Mouse (Mus musculus) heart, adult 2 months (tissue): ENCODE results near the gene Dyx1c1. TPM values are rescaled to one million over a fixed set of nuclear protein-coding genes. Genes with fewer than 3 reads are reported as not detected.

Source experiments
- DNase-seq, 2 experiments: peaks; one replicate each; pipeline ENCODE4 v3.0.0; 2021
- H3K27ac ChIP-seq: fragments of 200-600 bp; 2 replicates; pipeline ENCODE4 v1.8.1; 2022
- H3K27me3 ChIP-seq: fragments of 200-500 bp; 2 replicates; pipeline ENCODE4 v1.6.1; 2012; ENCODE audit warnings: mild to moderate bottlenecking, low read length, inconsistent platforms, mixed read lengths; ENCODE audit not compliant: control insufficient read depth, insufficient read depth
- H3K36me3 ChIP-seq: fragments of 200-500 bp; 2 replicates; pipeline ENCODE4 v1.6.1; 2012; ENCODE audit warnings: low read length, inconsistent platforms; ENCODE audit not compliant: control insufficient read depth, insufficient read depth
- H3K4me1 ChIP-seq: fragments of 200-500 bp; 2 replicates; pipeline ENCODE4 v1.6.1; 2011; ENCODE audit warnings: low read length; ENCODE audit not compliant: control insufficient read depth, insufficient read depth
- H3K4me3 ChIP-seq: fragments of 200-600 bp; 2 replicates; pipeline ENCODE4 v1.8.1; 2022
- H3K79me2 ChIP-seq: fragments of 200-500 bp; replicated peaks from 2 replicates; pipeline ENCODE4 v1.6.1; 2012; ENCODE audit warnings: mild to moderate bottlenecking, inconsistent platforms, low read length, moderate library complexity, mixed read lengths; ENCODE audit not compliant: control insufficient read depth, insufficient read depth
- H3K9ac ChIP-seq: fragments of 200-500 bp; 2 replicates; pipeline ENCODE4 v1.6.1; 2012; ENCODE audit warnings: low read depth, mild to moderate bottlenecking, control low read depth, inconsistent platforms, low read length, mixed read lengths
- CTCF ChIP-seq: fragments of 200-600 bp; IDR thresholded peaks from 2 replicates; pipeline ENCODE4 v1.8.1; 2022; ENCODE audit warnings: antibody characterized with exemption, mild to moderate bottlenecking, moderate library complexity
- EP300 ChIP-seq: fragments of 200-500 bp; IDR thresholded peaks from 2 replicates; pipeline ENCODE4 v1.6.1; 2011; ENCODE audit warnings: low read depth, low read length, control low read depth; ENCODE audit not compliant: insufficient read depth
- POLR2A ChIP-seq: fragments of 200-500 bp; IDR thresholded peaks from 2 replicates; pipeline ENCODE4 v1.6.1; 2011; ENCODE audit warnings: mild to moderate bottlenecking, low read depth, low read length, control low read depth; ENCODE audit not compliant: insufficient read depth
- WGBS: fragments of 180-500 bp; shearing (Covaris S2); methylation state at CpG from one replicate; pipeline ENCODE4 v1.1.7; 2018; 5-methylcytosine and 5-hydroxymethylcytosine counted together
- intact Hi-C: fragments of 180-260 bp; cut with DNase I; formaldehyde crosslinking; loops from one replicate; pipeline ENCODE4 v1.15.1; 2025
- polyA plus RNA-seq: library from polyadenylated mRNA; depleted of rRNA; stranded (reverse); fragments of >200 nt; gene quantifications from 2 replicates; pipeline ENCODE4 v1.2.3, GENCODE M21; 2012
- total RNA-seq, 2 experiments: library from RNA; stranded (reverse); gene quantifications; 2 replicates each; pipeline ENCODE4 v1.2.3; 2021

Dyx1c1 gene
- total and polyA plus RNA-seq, 3 experiments = 0.18 to 0.52 (median 0.39) TPM

- WGBS = 1% methylated on average over 105 of the region's 108 CpGs
- Histone ChIP-seq H3K27ac (peak within 1 kb of the TSS; percentile 69), H3K36me3 (no peaks in the 10 kb centered on the region), H3K27me3 (peaks cover 3% of the 10 kb centered on the region), H3K79me2 (peaks cover 5% of the 10 kb centered on the region), H3K9ac (peak within 1 kb of the TSS; percentile 95), H3K4me3 (peak within 1 kb of the TSS; percentile 61), H3K4me1 (no peaks in the 10 kb centered on the region; the same call in 1 of the 2 replicates)
- peak; percentile 62 to 69 for DNase-seq
- TF ChIP-seq CTCF = no peak
- TF ChIP-seq POLR2A = no peak
- no peak for TF ChIP-seq EP300
- intact Hi-C loops = no loop called here
These were observed 33.3 kb upstream of the Dyx1c1 start, which contains the start of gene Pygo1 for GRCm38 (mm10) chr9:72925021-72925934. TSS of gene Pygo1 (plus strand) at chr9:72925645.

- no peaks in the 10 kb centered on the region; the same call in 1 of the 2 replicates for H3K4me1 ChIP-seq
- peak overlapping the region; percentile 69 for H3K27ac ChIP-seq
- peak overlapping the region; percentile 85 for H3K9ac ChIP-seq
- intact Hi-C loops = no loop called here
- H3K4me3 ChIP-seq = peak overlapping the region; percentile 61
- WGBS = 4% methylated on average over 20 of the region's 20 CpGs
- no peaks in the 10 kb centered on the region for H3K36me3 ChIP-seq
- TF ChIP-seq POLR2A (no peak), CTCF (no peak), EP300 (no peak)
- DNase-seq = no peak
- peaks cover 5% of the 10 kb centered on the region for H3K79me2 ChIP-seq
- peaks cover 3% of the 10 kb centered on the region for H3K27me3 ChIP-seq
These were observed 32.7 kb upstream of the Dyx1c1 start for GRCm38 (mm10) chr9:72925935-72926258.

GRCm38 (mm10) chr9:72931166-72931790 is 27.3 kb upstream of the Dyx1c1 start:
- Histone ChIP-seq H3K27me3 (no peaks in the 10 kb centered on the region), H3K9ac (no peak overlapping the region), H3K4me3 (no peak overlapping the region), H3K4me1 (no peaks in the 10 kb centered on the region; the same call in 1 of the 2 replicates), H3K36me3 (no peaks in the 10 kb centered on the region), H3K27ac (no peak overlapping the region), H3K79me2 (0 out of 2 replicates have a peak, but pooled peaks cover 2% of the 10 kb centered on the region)
- WGBS = 80% methylated on average over 13 of the region's 13 CpGs
- intact Hi-C loops = no loop called here
- no peak for TF ChIP-seq EP300
- TF ChIP-seq CTCF = no peak
- no peak for TF ChIP-seq POLR2A
- no peak for DNase-seq

GRCm38 (mm10) chr9:72935309-72935708 is 23.3 kb upstream of the Dyx1c1 start:
- TF ChIP-seq POLR2A = no peak
- TF ChIP-seq CTCF = peak; percentile 35
- Histone ChIP-seq H3K9ac (no peak overlapping the region), H3K27me3 (no peaks in the 10 kb centered on the region), H3K36me3 (no peaks in the 10 kb centered on the region), H3K79me2 (no peaks in the 10 kb centered on the region), H3K4me1 (no peaks in the 10 kb centered on the region), H3K27ac (no peak overlapping the region), H3K4me3 (no peak overlapping the region)
- 87% methylated on average over 4 of the region's 4 CpGs for WGBS
- intact Hi-C loops = no loop called here
- DNase-seq = no peak

- WGBS = 70% methylated on average over 2 of the region's 2 CpGs
- Histone ChIP-seq H3K4me3 (no peak overlapping the region), H3K27me3 (no peaks in the 10 kb centered on the region), H3K9ac (no peak overlapping the region), H3K79me2 (no peaks in the 10 kb centered on the region), H3K36me3 (no peaks in the 10 kb centered on the region), H3K27ac (no peak overlapping the region), H3K4me1 (no peaks in the 10 kb centered on the region)
- no peak for TF ChIP-seq POLR2A
- TF ChIP-seq EP300 = no peak
- TF ChIP-seq CTCF = no peak
- DNase-seq = no peak
- intact Hi-C loops = no loop called here
These were observed 22.3 kb upstream of the Dyx1c1 start for GRCm38 (mm10) chr9:72936301-72936700.

GRCm38 (mm10) chr9:72943424-72943823 is 15.2 kb upstream of the Dyx1c1 start:
- H3K4me3 ChIP-seq = no peak overlapping the region
- no peak overlapping the region for H3K9ac ChIP-seq
- H3K79me2 ChIP-seq = no peaks in the 10 kb centered on the region
- H3K27ac ChIP-seq = no peak overlapping the region
- H3K27me3 ChIP-seq = no peaks in the 10 kb centered on the region
- H3K4me1 ChIP-seq = no peaks in the 10 kb centered on the region
- WGBS = 65% methylated on average over 3 of the region's 3 CpGs
- intact Hi-C loops = no loop called here
- no peaks in the 10 kb centered on the region for H3K36me3 ChIP-seq
- DNase-seq = no peak
- TF ChIP-seq EP300 = no peak
- TF ChIP-seq CTCF = peak; percentile 24; the same call in 1 of the 2 replicates
